Mouse (Mus musculus) bone marrow macrophage, adult 2 months (primary cell): Measurements from ENCODE around the gene Wipf2. TPM values are rescaled to one million over a fixed set of nuclear protein-coding genes. Genes with fewer than 3 reads are reported as not detected.
"Not testable (repeated sequence)": the region's sequence is repeated elsewhere in the genome, so short reads cannot be mapped to it uniquely, and the experiment has no call there.

ENCODE experiments used
- H3K27ac ChIP-seq: 2 replicates; pipeline ENCODE4 v1.5.1; 2012; ENCODE audit warnings: low read depth, low read length; ENCODE audit not compliant: insufficient read depth
- H3K4me1 ChIP-seq: 2 replicates; pipeline ENCODE4 v1.6.1; 2012; ENCODE audit warnings: low read length; ENCODE audit not compliant: control insufficient read depth, insufficient read depth
- H3K4me3 ChIP-seq: 2 replicates; pipeline ENCODE4 v1.5.1; 2012; ENCODE audit warnings: mild to moderate bottlenecking, low read length, moderate library complexity; ENCODE audit not compliant: insufficient read depth
- CTCF ChIP-seq: IDR thresholded peaks from 2 replicates; pipeline ENCODE4 v1.5.1; 2012; ENCODE audit warnings: low read depth, mild to moderate bottlenecking, low read length, moderate library complexity
- POLR2A ChIP-seq: IDR thresholded peaks from 2 replicates; pipeline ENCODE4 v1.6.1; 2012; ENCODE audit warnings: mild to moderate bottlenecking, low read depth, low read length, borderline replicate concordance
- polyA plus RNA-seq: library from polyadenylated mRNA; stranded (reverse); fragments of >200 nt; gene quantifications from 2 replicates; pipeline ENCODE4 v1.2.4, GENCODE M21; 2012; ENCODE audit not compliant: missing spikeins, insufficient read depth, insufficient read length

The Wipf2 gene
- polyA plus RNA-seq, 1 experiment = 20.5 TPM

DNA sequence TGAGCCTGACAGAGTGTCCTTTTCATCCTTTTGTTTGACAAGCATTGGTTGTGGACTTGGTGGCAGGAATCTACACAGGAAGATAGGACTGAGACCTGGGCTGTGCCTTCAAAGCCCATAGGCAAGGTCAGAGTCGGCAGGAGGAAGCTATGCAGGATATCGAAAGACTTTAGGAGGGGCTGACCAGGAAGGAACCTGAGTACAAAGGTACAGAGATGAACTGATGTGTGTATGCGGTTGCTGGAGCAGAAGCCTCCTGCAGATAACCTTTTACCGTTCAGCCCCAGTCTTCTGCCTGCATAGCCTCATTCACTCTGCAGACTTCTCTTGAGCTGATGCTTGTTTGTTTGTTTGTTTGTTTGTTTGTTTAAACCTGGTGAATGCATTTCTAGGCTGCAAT lies 42.1 kb downstream of the Wipf2 start:
- H3K27ac ChIP-seq = no peak overlapping the region
- TF ChIP-seq CTCF (no peak), POLR2A (no peak)
- H3K4me3 ChIP-seq = no peak overlapping the region
- peaks cover 8% of the 10 kb centered on the region for H3K4me1 ChIP-seq

DNA sequence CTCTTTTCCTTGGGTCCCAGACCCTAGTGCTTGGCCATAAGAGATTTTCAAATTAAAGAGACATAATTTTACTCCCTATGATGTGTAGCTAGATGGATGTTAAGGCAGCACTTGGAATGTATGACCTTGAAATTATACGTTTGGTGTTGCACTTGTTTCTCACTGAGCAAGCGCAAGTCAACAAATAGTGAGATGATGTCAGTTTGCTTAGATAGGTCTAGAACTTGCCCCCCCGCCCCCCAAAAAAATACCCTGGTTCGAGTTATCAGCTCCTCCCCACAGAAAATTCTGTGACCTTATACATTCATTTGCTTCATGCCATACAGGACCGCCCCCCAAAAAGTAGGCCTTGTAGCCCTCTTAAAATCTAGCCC lies 43.6 kb downstream of the Wipf2 start:
- no peak overlapping the region for H3K27ac ChIP-seq
- no peak overlapping the region for H3K4me3 ChIP-seq
- TF ChIP-seq POLR2A (no peak), CTCF (no peak)
- H3K4me1 ChIP-seq = peaks cover 8% of the 10 kb centered on the region

DNA sequence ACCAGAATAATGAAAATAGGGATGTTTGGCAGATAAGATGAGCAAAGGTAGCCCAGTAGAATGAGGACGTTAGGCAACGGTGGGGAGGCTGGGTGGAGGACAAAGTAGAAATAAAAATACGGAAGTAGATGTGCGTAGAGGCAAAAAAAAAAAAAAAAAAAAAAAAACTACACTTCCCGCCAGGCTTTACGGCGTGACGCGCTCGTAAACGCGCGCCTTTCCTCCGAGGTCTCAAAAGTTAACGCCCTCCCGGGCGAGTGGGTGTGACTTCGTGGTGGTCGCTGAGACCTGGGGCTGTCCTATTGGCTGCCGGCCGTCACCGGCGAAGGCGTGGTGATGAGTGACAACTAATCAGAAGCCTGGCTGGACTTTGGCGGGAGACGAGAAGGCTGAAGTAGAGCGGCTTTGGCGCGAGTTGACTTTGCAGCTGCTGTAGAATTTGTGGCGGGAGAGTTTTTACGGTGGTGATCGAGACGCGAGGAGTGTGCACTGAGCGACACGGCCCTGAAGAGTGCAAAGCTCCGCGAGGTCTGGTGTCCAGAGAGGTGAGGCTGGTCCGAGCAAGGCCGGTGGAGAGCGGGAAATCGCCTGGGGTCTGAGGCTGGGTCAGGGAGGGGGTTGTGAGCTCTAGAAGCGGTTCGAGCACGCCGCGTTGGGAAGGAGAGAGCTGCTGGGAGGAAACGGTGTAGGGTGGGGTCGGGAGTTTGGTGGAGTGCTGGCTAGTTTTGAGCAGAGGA lies 44.2 kb downstream of the Wipf2 start, which contains the start of gene Cdc6:
TSS of gene Cdc6 (plus strand) at position 365 of the 737 bp plus-strand sequence.
- peaks cover 8% of the 10 kb centered on the region for H3K4me1 ChIP-seq
- H3K27ac ChIP-seq = peak within 1 kb of the TSS; percentile 38
- no peak for TF ChIP-seq CTCF
- TF ChIP-seq POLR2A = no peak

DNA sequence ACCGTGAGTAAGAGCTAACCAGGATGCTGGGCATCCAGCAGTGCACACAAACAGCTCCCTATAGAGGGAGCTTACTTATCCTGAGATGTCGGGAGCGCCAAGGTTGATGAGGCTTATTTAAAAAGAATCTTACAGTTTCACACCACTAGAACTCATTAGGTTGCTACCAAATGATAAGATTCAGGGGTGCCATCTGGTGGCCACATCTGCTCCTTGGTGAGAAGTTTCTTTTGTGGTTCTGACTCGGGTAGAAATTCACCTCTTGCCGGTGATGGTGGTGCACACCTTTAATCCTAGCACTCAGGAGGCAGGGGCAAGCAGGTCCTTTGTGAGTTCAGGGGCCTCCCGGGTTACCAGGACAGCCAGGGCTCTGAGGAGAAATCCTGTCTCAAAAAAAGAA lies 46.2 kb downstream of the Wipf2 start:
- TF ChIP-seq CTCF (peak; percentile 19; the same call in 1 of the 2 replicates), POLR2A (no peak)
- peaks cover 8% of the 10 kb centered on the region for H3K4me1 ChIP-seq
- no peak overlapping the region for H3K27ac ChIP-seq
- H3K4me3 ChIP-seq = no peak overlapping the region

More for the DNA sequence above, 44.2 kb downstream of the Wipf2 start, which contains the start of gene Cdc6:
- H3K4me3 ChIP-seq = peak within 1 kb of the TSS; percentile 77

DNA sequence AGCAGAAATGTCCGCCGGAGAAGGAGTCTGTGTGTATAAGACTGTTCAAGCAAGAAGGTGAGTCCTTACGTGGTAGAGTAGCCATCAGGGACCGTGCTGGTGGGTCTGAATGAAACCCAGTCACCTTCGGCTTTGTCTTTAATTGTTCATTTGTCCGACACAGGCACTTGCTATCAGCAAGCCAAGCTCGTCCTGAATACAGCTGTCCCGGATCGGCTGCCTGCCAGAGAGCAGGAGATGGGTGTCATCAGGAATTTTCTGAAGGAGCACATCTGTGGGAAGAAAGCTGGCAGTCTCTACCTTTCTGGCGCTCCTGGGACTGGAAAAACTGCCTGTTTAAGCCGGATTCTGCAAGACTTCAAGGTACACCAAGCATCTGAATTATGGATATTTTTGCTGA lies 47.0 kb downstream of the Wipf2 start:
- TF ChIP-seq POLR2A (no peak), CTCF (no peak)
- Histone ChIP-seq H3K4me1 (peaks cover 9% of the 10 kb centered on the region), H3K4me3 (no peak overlapping the region), H3K27ac (no peak overlapping the region)

DNA sequence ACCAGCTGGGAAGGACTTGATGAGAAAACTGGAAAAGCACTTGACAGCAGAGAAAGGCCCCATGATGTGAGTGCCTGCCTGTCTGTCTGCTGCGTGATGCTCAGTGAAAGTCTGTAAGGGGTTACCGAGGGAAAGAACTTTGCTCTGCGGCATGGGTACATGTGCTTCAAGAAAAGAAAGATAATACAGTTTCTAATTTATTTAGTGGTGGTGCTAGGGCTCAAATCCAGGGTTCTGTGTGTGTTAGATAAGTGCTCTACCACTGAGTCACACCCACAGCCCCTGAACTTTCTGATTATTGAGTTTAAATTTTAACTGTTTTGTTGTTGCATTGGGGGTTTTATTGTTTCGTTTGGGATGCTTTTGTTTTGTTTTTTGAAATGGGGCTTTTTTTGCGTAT lies 48.1 kb downstream of the Wipf2 start:
- Histone ChIP-seq H3K4me1 (peaks cover 15% of the 10 kb centered on the region), H3K27ac (no peak overlapping the region), H3K4me3 (no peak overlapping the region)
- TF ChIP-seq POLR2A = no peak
- TF ChIP-seq CTCF = no peak

DNA sequence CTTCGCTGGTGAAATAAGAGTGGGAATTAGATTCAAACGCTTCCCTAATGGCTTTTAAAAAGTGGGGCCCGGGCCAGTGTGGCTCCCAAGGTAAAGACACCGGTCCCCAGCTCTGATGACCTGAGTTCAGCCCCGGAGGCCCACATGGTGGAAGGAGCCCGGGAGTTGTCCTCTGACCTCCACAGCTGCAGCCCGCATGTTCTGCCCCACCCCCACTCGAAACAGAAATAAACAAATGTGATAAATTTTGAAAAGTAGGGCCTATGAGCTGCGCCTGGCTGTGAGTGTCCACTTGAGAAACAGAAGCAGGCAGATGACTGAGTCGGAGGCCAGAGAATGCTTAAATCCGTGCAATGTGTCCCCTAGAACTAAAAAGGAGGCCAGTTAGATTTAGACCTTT lies 50.8 kb downstream of the Wipf2 start:
- TF ChIP-seq POLR2A (no peak), CTCF (no peak)
- H3K27ac ChIP-seq = no peak overlapping the region
- no peak overlapping the region for H3K4me3 ChIP-seq
- H3K4me1 ChIP-seq = peaks cover 29% of the 10 kb centered on the region

DNA sequence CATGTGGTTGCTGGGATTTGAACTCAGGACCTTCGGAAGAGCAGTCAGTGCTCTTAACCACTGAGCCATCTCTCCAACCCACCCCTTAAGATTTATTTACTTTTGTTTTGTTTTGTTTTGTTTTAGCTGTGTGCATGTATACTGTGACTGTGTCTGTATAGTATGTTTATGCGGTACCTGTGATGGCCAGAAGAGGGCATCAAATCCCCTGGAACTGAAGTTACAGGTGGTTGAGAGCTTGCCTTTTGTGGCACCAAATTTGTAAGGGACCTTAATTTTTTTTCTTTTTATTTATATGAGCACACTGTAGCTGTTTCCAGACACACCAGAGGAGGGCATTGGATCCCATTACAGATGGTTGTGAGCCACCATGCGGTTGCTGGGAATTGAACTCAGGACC lies 52.9 kb downstream of the Wipf2 start:
- H3K4me3 ChIP-seq, H3K27ac ChIP-seq: not testable (repeated sequence)
- H3K4me1 ChIP-seq = peaks cover 30% of the 10 kb centered on the region

DNA sequence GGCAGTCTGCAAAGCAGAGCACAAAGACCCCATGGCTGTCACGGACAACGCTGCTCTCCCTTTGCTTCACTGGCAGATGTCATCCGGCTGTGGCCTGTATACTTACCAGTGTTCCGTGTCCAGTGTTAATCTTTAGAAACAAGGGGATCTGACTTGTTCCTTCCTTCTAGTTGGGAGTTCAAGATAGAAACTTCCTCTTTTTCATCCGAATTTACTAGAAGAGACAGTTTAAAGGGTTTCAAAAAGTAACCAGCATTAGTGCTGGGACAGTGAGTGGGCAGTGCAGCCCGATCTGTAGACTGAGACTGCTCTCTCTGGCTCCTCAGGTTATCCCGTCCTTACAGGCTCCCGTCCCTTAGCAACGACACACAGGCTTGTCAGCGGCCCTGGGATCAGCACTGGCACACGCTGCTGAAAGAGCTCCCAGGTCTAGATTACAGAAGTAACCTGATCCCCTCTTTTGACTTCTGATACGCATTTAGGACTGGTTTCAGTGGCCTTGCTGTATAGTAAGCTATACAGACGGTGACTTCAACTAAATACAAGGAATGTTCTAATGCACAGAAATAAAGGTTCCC lies 54.1 kb downstream of the Wipf2 start:
- H3K4me1 ChIP-seq = peaks cover 32% of the 10 kb centered on the region
- TF ChIP-seq POLR2A (no peak), CTCF (no peak)
- H3K27ac ChIP-seq = peak overlapping the region; percentile 93
- peak overlapping the region; percentile 24 for H3K4me3 ChIP-seq

DNA sequence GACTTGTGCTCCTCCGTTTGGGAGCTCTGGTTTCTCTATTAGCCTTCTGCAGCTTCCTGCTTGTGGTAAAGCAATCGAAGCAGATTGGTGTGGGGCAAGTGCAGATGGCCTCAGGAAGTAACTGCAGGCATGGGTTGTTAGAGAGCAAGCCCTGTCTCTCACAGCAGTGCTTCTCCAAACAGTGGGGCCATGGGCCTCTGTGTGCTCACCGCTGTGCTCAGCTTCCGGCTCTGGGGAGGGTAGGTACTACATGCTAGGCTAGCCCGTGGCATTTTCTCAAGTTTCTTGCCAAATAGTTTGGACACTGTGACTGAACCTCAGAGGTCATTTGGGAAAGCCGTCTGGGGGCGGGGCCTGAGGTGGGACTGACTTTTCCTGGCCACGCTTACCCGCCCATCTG lies 54.8 kb downstream of the Wipf2 start:
- peak overlapping the region; percentile 26 for H3K4me3 ChIP-seq
- peak overlapping the region; percentile 93 for H3K27ac ChIP-seq
- H3K4me1 ChIP-seq = peaks cover 38% of the 10 kb centered on the region
- TF ChIP-seq POLR2A (no peak), CTCF (no peak)
